ENCODE assay signal across 21 mouse cellular contexts in the genomic region with DNA sequence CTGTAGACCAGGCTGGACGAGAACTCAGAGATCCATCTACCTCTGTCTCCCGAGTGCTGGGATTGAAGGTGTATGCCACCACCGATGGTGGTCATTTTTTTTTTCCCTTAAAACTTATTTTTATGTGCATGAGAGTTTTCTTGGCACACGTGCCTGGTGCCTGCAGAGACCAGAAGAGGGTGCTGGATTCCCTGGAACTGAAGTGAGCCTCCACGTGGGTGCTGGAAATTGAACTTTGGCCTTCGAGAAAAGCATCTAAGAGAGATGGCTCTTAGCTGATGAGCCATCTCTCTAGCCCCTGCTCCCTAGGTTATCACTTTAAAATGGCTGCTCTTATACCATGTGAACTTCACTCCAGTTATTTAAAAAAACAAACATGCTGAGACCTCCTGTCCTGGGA. TPM values are rescaled to one million over a fixed set of nuclear protein-coding genes. Genes with fewer than 3 reads are reported as not detected.
DNase-seq lines count a peak whose midpoint lies in the region; ATAC-seq and TF ChIP-seq lines count a peak whose summit lies in the region.
"Had no signal": no experiment of that assay in that cellular context is flagged by ENCODE, and none has a peak within 500 bp of the region (broad histone marks: within the 10 kb centered on the region; RNA-seq: fewer than 3 reads in every experiment).

No protein-coding gene starts in this region.

- H3K4me2 ChIP-seq in kidney, postnatal 0 days (ENCODE audit: low read length): no peak overlapping the region
- H3K4me2 ChIP-seq in kidney, embryonic 15.5 days: no peak overlapping the region
- no peak overlapping the region for H3K4me2 ChIP-seq in stomach, postnatal 0 days (replicated peaks; ENCODE audit: low read depth)
- H3K4me2 ChIP-seq: embryonic facial prominence, embryonic 15.5 days; heart, embryonic 12.5 days; hindbrain, embryonic 14.5 days had no signal

- peak; percentile 42 for DNase-seq in kidney, adult 18-20 months
- no peak for DNase-seq in kidney, postnatal 10 days
- DNase-seq in kidney, postnatal 0 days (ENCODE audit: low spot score): no peak
- peak; percentile 54 to 73 for DNase-seq in kidney, postnatal 25 days
- no peak for DNase-seq in stomach, postnatal 0 days (ENCODE audit: low spot score)
- no peak for DNase-seq in limb, embryonic 10.5 days (ENCODE audit: low spot score)
- DNase-seq: adrenal gland, adult 8-10 months; adrenal gland, postnatal 36 days; cerebellum, adult 8-10 months; cerebellum, postnatal 14 days; embryo, embryonic 11 days; gastrocnemius, postnatal 10 days; heart, adult 2 months had no signal

- H3K27me3 ChIP-seq in kidney, postnatal 0 days (ENCODE audit: insufficient read depth, low read length): no peaks in the 10 kb centered on the region
- H3K27me3 ChIP-seq in kidney, embryonic 15.5 days: 0 out of 2 replicates have a peak, but pooled peaks cover 10% of the 10 kb centered on the region
- no peaks in the 10 kb centered on the region for H3K27me3 ChIP-seq in stomach, postnatal 0 days (ENCODE audit: control insufficient read depth, insufficient read depth, low read length)
- H3K27me3 ChIP-seq in limb, embryonic 10.5 days (ENCODE audit: low read depth, poor library complexity, severe bottlenecking): 0 out of 2 replicates have a peak, but pooled peaks cover 12% of the 10 kb centered on the region
- H3K27me3 ChIP-seq: embryonic facial prominence, embryonic 15.5 days had no signal

- no peaks in the 10 kb centered on the region for H3K9me3 ChIP-seq in kidney, postnatal 0 days (replicated peaks; ENCODE audit: low read length)
- no peaks in the 10 kb centered on the region for H3K9me3 ChIP-seq in kidney, embryonic 15.5 days (replicated peaks)
- no peaks in the 10 kb centered on the region for H3K9me3 ChIP-seq in stomach, postnatal 0 days (ENCODE audit: control insufficient read depth, low read length)
- H3K9me3 ChIP-seq in limb, embryonic 10.5 days (replicated peaks): no peaks in the 10 kb centered on the region
- H3K9me3 ChIP-seq: embryonic facial prominence, embryonic 15.5 days; forebrain, embryonic 10.5 days; heart, embryonic 12.5 days; hindbrain, embryonic 10.5 days had no signal

- no peaks in the 10 kb centered on the region for H3K36me3 ChIP-seq in kidney, postnatal 0 days (ENCODE audit: insufficient read depth, low read length)
- no peaks in the 10 kb centered on the region for H3K36me3 ChIP-seq in kidney, embryonic 15.5 days
- H3K36me3 ChIP-seq in stomach, postnatal 0 days (ENCODE audit: control insufficient read depth, insufficient read depth, low read length): no peaks in the 10 kb centered on the region
- no peaks in the 10 kb centered on the region for H3K36me3 ChIP-seq in limb, embryonic 10.5 days
- H3K36me3 ChIP-seq: embryonic facial prominence, embryonic 15.5 days; forebrain, embryonic 10.5 days; heart, embryonic 12.5 days; hindbrain, embryonic 10.5 days had no signal

- ATAC-seq in kidney, postnatal 0 days (replicated peaks; ENCODE audit: low FRiP score, low read depth): no peak
- no peak for ATAC-seq in kidney, embryonic 15.5 days (replicated peaks; ENCODE audit: low FRiP score)
- no peak for ATAC-seq in stomach, postnatal 0 days (ENCODE audit: low FRiP score, low TSS enrichment)
- ATAC-seq: forebrain, embryonic 14.5 days had no signal

- no peaks in the 10 kb centered on the region for H3K4me1 ChIP-seq in kidney, postnatal 0 days (replicated peaks; ENCODE audit: insufficient read depth, low read length)
- H3K4me1 ChIP-seq in kidney, embryonic 15.5 days: peaks cover 32% of the 10 kb centered on the region
- 0 out of 2 replicates have a peak, but pooled peaks cover 4% of the 10 kb centered on the region for H3K4me1 ChIP-seq in stomach, postnatal 0 days (replicated peaks; ENCODE audit: control insufficient read depth, insufficient read depth)
- H3K4me1 ChIP-seq in limb, embryonic 10.5 days: peaks cover 14% of the 10 kb centered on the region

- H3K9ac ChIP-seq in kidney, postnatal 0 days (ENCODE audit: low read depth, low read length): no peak overlapping the region
- H3K9ac ChIP-seq in kidney, embryonic 15.5 days: no peak overlapping the region
- H3K9ac ChIP-seq in stomach, postnatal 0 days (ENCODE audit: low read length): no peak overlapping the region
- H3K9ac ChIP-seq: embryonic facial prominence, embryonic 15.5 days; heart, embryonic 12.5 days; hindbrain, embryonic 14.5 days had no signal

- WGBS in kidney, postnatal 0 days: 70% methylated on average over 6 of the region's 6 CpGs
- WGBS in kidney, embryonic 15.5 days: 73% methylated on average over 6 of the region's 6 CpGs
- WGBS in stomach, postnatal 0 days: 68% methylated on average over 6 of the region's 6 CpGs
- WGBS in limb, embryonic 10.5 days: 83% methylated on average over 6 of the region's 6 CpGs

- peak; percentile 22; the same call in 1 of the 2 replicates for TF ChIP-seq CTCF in kidney, postnatal 0 days (IDR thresholded peaks at IDR 0.05; ENCODE audit: low read depth)
- peak; percentile 40 for TF ChIP-seq CTCF in stomach, postnatal 0 days (IDR thresholded peaks at IDR 0.05; ENCODE audit: low read depth)

- H3K4me3 ChIP-seq in kidney, postnatal 0 days (replicated peaks; ENCODE audit: low read depth, low read length): no peak overlapping the region
- no peak overlapping the region for H3K4me3 ChIP-seq in kidney, embryonic 15.5 days (replicated peaks)
- H3K4me3 ChIP-seq in stomach, postnatal 0 days (ENCODE audit: low read depth, low read length): no peak overlapping the region
- no peak overlapping the region for H3K4me3 ChIP-seq in limb, embryonic 10.5 days
- H3K4me3 ChIP-seq: embryonic facial prominence, embryonic 15.5 days; erythroblast, embryonic 14.5 days; forebrain, embryonic 10.5 days; heart, adult 2 months; heart, embryonic 12.5 days; hindbrain, embryonic 10.5 days had no signal

- TF ChIP-seq EP300 in stomach, postnatal 0 days (optimal IDR thresholded peaks at IDR 0.05): no peak

- H3K27ac ChIP-seq in kidney, postnatal 0 days: no peak overlapping the region
- H3K27ac ChIP-seq in kidney, embryonic 15.5 days: no peak overlapping the region
- no peak overlapping the region for H3K27ac ChIP-seq in stomach, postnatal 0 days (replicated peaks)
- no peak overlapping the region for H3K27ac ChIP-seq in limb, embryonic 10.5 days
- H3K27ac ChIP-seq: embryonic facial prominence, embryonic 15.5 days; heart, adult 2 months; hindbrain, embryonic 14.5 days had no signal

RNA-seq across cellular contexts. Expression of gene Zdhhc7, which starts 26.8 kb away (rescaled TPM):
- 30.3 and 31.8 TPM in 2 replicates for polyA plus RNA-seq in kidney, postnatal 0 days (2015; fragmentation: Nextera tagmentation; extraction: Ambion mirVana)
- 31.9 and 34.3 TPM in 2 replicates for polyA plus RNA-seq in kidney, embryonic 15.5 days (2015; fragmentation: Nextera tagmentation; extraction: Ambion mirVana)
- polyA plus RNA-seq in stomach, postnatal 0 days (2015; fragmentation: Nextera tagmentation; extraction: Ambion mirVana): 24.3 and 24.4 TPM in 2 replicates
- polyA plus RNA-seq in limb, embryonic 10.5 days (2016; fragmentation: Nextera tagmentation; extraction: Ambion mirVana): 32.4 and 34.8 TPM in 2 replicates

RNA-seq across cellular contexts. Expression of gene 6430548M08Rik, which starts 39.4 kb away (rescaled TPM):
- 5.4 and 6.9 TPM in 2 replicates for polyA plus RNA-seq in kidney, postnatal 0 days (2015; fragmentation: Nextera tagmentation; extraction: Ambion mirVana)
- 5.8 and 6.1 TPM in 2 replicates for polyA plus RNA-seq in kidney, embryonic 15.5 days (2015; fragmentation: Nextera tagmentation; extraction: Ambion mirVana)
- 13.2 and 13.8 TPM in 2 replicates for polyA plus RNA-seq in stomach, postnatal 0 days (2015; fragmentation: Nextera tagmentation; extraction: Ambion mirVana)
- polyA plus RNA-seq in limb, embryonic 10.5 days (2016; fragmentation: Nextera tagmentation; extraction: Ambion mirVana): 1.7 and 2.2 TPM in 2 replicates

Comparison
In these comparisons a context has a peak if more than half of its experiments do, and no peak if none do; other contexts are left out.
1. DNase-seq: peak in kidney, adult 18-20 months (single experiment) and kidney, postnatal 25 days (2 of 2); none in kidney, postnatal 10 days (single experiment), kidney, postnatal 0 days (single experiment), stomach, postnatal 0 days (single experiment) and limb, embryonic 10.5 days (single experiment).